Mouse (Mus musculus) liver, adult 2 months (tissue): Measurements from ENCODE around the gene 1110051M20Rik. TPM values are rescaled to one million over a fixed set of nuclear protein-coding genes. Genes with fewer than 3 reads are reported as not detected.
A peak's percentile ranks its signal among the peaks of the same experiment; 100 is the strongest.

Experiments used
- DNase-seq: peaks from one replicate; pipeline ENCODE4 v3.0.0-alpha.2; 2011; ENCODE audit warnings: low read depth, low spot score; ENCODE audit errors: extremely low read depth
- H3K27ac ChIP-seq: fragments of 200-500 bp; replicated peaks from 2 replicates; pipeline ENCODE4 v1.5.1; 2012; ENCODE audit warnings: low read depth, mild to moderate bottlenecking, control low read depth, inconsistent platforms, low read length; ENCODE audit not compliant: insufficient read depth
- H3K27me3 ChIP-seq: fragments of 200-500 bp; 2 replicates; pipeline ENCODE4 v1.6.1; 2012; ENCODE audit warnings: mild to moderate bottlenecking, moderate library complexity, low read length, inconsistent platforms; ENCODE audit not compliant: control insufficient read depth, insufficient read depth
- H3K36me3 ChIP-seq: fragments of 200-500 bp; 2 replicates; pipeline ENCODE4 v1.6.1; 2012; ENCODE audit warnings: low read length, inconsistent platforms; ENCODE audit not compliant: control insufficient read depth, insufficient read depth
- H3K4me1 ChIP-seq: fragments of 200-500 bp; 2 replicates; pipeline ENCODE4 v1.6.1; 2011; ENCODE audit warnings: low read length; ENCODE audit not compliant: control insufficient read depth, insufficient read depth
- H3K4me3 ChIP-seq: fragments of 200-500 bp; 2 replicates; pipeline ENCODE4 v1.5.1; 2011; ENCODE audit warnings: low read depth, mild to moderate bottlenecking, control low read depth, low read length, moderate library complexity; ENCODE audit not compliant: insufficient read depth
- H3K79me2 ChIP-seq: fragments of 200-500 bp; 2 replicates; pipeline ENCODE4 v1.6.1; 2012; ENCODE audit warnings: inconsistent platforms, mild to moderate bottlenecking, low read length, moderate library complexity; ENCODE audit not compliant: control insufficient read depth, insufficient read depth
- H3K9ac ChIP-seq: fragments of 200-500 bp; 2 replicates; pipeline ENCODE4 v1.6.1; 2012; ENCODE audit warnings: low read depth, mild to moderate bottlenecking, control low read depth, inconsistent platforms, low read length
- CTCF ChIP-seq: fragments of 200-500 bp; IDR thresholded peaks from 2 replicates; pipeline ENCODE4 v1.5.1; 2011; ENCODE audit warnings: low read depth, low read length, control low read depth
- POLR2A ChIP-seq: fragments of 200-500 bp; IDR thresholded peaks from 2 replicates; pipeline ENCODE4 v1.6.1; 2011; ENCODE audit warnings: low read length, control low read depth; ENCODE audit not compliant: insufficient read depth; ENCODE audit errors: extremely low read depth
- WGBS: fragments of 180-500 bp; shearing (Covaris S2); methylation state at CpG from one replicate; pipeline ENCODE4 v1.1.7; 2018; 5-methylcytosine and 5-hydroxymethylcytosine counted together
- polyA plus RNA-seq: library from polyadenylated mRNA; depleted of rRNA; stranded (reverse); fragments of >200 nt; gene quantifications from 2 replicates; pipeline ENCODE4 v1.2.3, GENCODE M21; 2012
- total RNA-seq: library from RNA; depleted of rRNA; stranded (reverse); fragments of >200 nt; gene quantifications from 2 replicates; pipeline ENCODE4 v1.2.3, GENCODE M21; 2014

The 1110051M20Rik gene
- total and polyA plus RNA-seq, 2 experiments: 2.8 to 3.6 TPM

GRCm38 (mm10) chr2:91457656-91458251 lies 13.2 kb upstream of the 1110051M20Rik start:
- peak overlapping the region; percentile 87 for H3K9ac ChIP-seq
- no peak for DNase-seq
- H3K27ac ChIP-seq: peak overlapping the region; percentile 64
- H3K36me3 ChIP-seq: no peaks in the 10 kb centered on the region
- no peak for TF ChIP-seq POLR2A
- no peak for TF ChIP-seq CTCF
- H3K4me1 ChIP-seq: peaks cover 10% of the 10 kb centered on the region
- no peaks in the 10 kb centered on the region for H3K27me3 ChIP-seq
- H3K4me3 ChIP-seq: peak overlapping the region; percentile 97
- WGBS: under 1% methylated on average over 45 of the region's 45 CpGs
- peaks cover 14% of the 10 kb centered on the region; the same call in 1 of the 2 replicates for H3K79me2 ChIP-seq

GRCm38 (mm10) chr2:91457259-91457655 lies 12.8 kb upstream of the 1110051M20Rik start, which contains the start of gene Lrp4:
TSS of gene Lrp4 (plus strand) at chr2:91457511.
- peaks cover 14% of the 10 kb centered on the region; the same call in 1 of the 2 replicates for H3K79me2 ChIP-seq
- no peaks in the 10 kb centered on the region for H3K36me3 ChIP-seq
- peak within 1 kb of the TSS; percentile 97 for H3K4me3 ChIP-seq
- WGBS: 4% methylated on average over 28 of the region's 36 CpGs
- H3K9ac ChIP-seq: peak within 1 kb of the TSS; percentile 87
- no peak for DNase-seq
- peak within 1 kb of the TSS; percentile 64 for H3K27ac ChIP-seq
- peaks cover 10% of the 10 kb centered on the region for H3K4me1 ChIP-seq
- TF ChIP-seq CTCF (no peak), POLR2A (peak; percentile 79)
- H3K27me3 ChIP-seq: no peaks in the 10 kb centered on the region

- TF ChIP-seq POLR2A: no peak
- TF ChIP-seq CTCF: no peak
- H3K27ac ChIP-seq: peak overlapping the region; percentile 20; the same call in 1 of the 2 replicates
- H3K79me2 ChIP-seq: peaks cover 9% of the 10 kb centered on the region; the same call in 1 of the 2 replicates
- no peak for DNase-seq
- 48% methylated on average over 9 of the region's 9 CpGs for WGBS
- H3K4me3 ChIP-seq: peak overlapping the region; percentile 97; the same call in 1 of the 2 replicates
- H3K27me3 ChIP-seq: no peaks in the 10 kb centered on the region
- H3K36me3 ChIP-seq: no peaks in the 10 kb centered on the region
- H3K4me1 ChIP-seq: peaks cover 10% of the 10 kb centered on the region
- H3K9ac ChIP-seq: peak overlapping the region; percentile 46; the same call in 1 of the 2 replicates
These were observed 12.1 kb upstream of the 1110051M20Rik start for GRCm38 (mm10) chr2:91456491-91457100.

GRCm38 (mm10) chr2:91455826-91456225 lies 11.3 kb upstream of the 1110051M20Rik start:
- peak; percentile 72 for DNase-seq
- peaks cover 10% of the 10 kb centered on the region for H3K4me1 ChIP-seq
- 1% methylated on average over 4 of the region's 4 CpGs for WGBS
- TF ChIP-seq POLR2A (no peak), CTCF (peak; percentile 33; the same call in 1 of the 2 replicates)
- H3K36me3 ChIP-seq: no peaks in the 10 kb centered on the region
- H3K27me3 ChIP-seq: no peaks in the 10 kb centered on the region
- no peak overlapping the region for H3K27ac ChIP-seq
- no peak overlapping the region for H3K4me3 ChIP-seq
- no peak overlapping the region for H3K9ac ChIP-seq
- peaks cover 6% of the 10 kb centered on the region; the same call in 1 of the 2 replicates for H3K79me2 ChIP-seq

GRCm38 (mm10) chr2:91454434-91454833 lies 9.9 kb upstream of the 1110051M20Rik start:
- Histone ChIP-seq H3K27me3 (no peaks in the 10 kb centered on the region), H3K9ac (no peak overlapping the region), H3K4me1 (peaks cover 5% of the 10 kb centered on the region), H3K36me3 (no peaks in the 10 kb centered on the region), H3K4me3 (no peak overlapping the region), H3K79me2 (no peaks in the 10 kb centered on the region), H3K27ac (no peak overlapping the region)
- TF ChIP-seq CTCF: no peak
- no peak for TF ChIP-seq POLR2A
- WGBS: 91% methylated on average over 3 of the region's 3 CpGs
- no peak for DNase-seq

GRCm38 (mm10) chr2:91453231-91454075 lies 8.9 kb upstream of the 1110051M20Rik start:
- TF ChIP-seq POLR2A (no peak), CTCF (no peak)
- H3K9ac ChIP-seq: no peak overlapping the region
- H3K4me1 ChIP-seq: peaks cover 5% of the 10 kb centered on the region; the same call in 1 of the 2 replicates
- peak; percentile 60 for DNase-seq
- no peaks in the 10 kb centered on the region for H3K79me2 ChIP-seq
- 41% methylated on average over 9 of the region's 9 CpGs for WGBS
- no peaks in the 10 kb centered on the region for H3K27me3 ChIP-seq
- H3K36me3 ChIP-seq: no peaks in the 10 kb centered on the region
- H3K4me3 ChIP-seq: no peak overlapping the region
- peak overlapping the region; percentile 62 for H3K27ac ChIP-seq
